Mouse (Mus musculus) E14TG2a.4 (cell line): ENCODE results near the gene Mms19.

Experiments
- CTCF ChIP-seq: conservative IDR thresholded peaks from 2 replicates; pipeline ENCODE4 v1.5.1; 2014; ENCODE audit warnings: low read length
- POU5F1 ChIP-seq: IDR thresholded peaks from 2 replicates; pipeline ENCODE4 v1.6.1; 2014; ENCODE audit warnings: low read length, borderline replicate concordance

DNA sequence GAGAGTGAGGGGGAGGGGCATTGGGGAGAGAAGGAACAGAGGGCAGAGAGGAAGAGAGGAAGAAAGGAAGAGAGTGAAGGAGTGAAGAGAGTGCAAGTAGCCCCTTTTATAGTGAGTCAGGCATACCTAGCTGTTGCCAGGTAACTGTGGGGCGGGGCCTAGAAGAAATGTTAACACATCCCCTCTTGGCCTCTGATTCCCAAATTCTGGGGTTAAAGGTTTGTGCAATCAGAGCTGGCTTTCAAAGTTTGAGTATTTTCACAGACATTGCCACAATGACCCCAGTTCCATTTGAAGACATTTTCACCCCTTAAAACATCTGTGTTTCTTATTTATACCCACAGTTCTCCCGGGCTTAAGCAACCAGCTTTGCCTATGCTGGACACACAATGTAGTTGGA lies 75.7 kb downstream of the Mms19 start:
- TF ChIP-seq CTCF = no peak
- no peak for TF ChIP-seq POU5F1
